Mouse (Mus musculus) megakaryocyte progenitor cell, adult 5-6 weeks (primary cell): ENCODE data around the gene Depdc5. TPM values are rescaled to one million over a fixed set of nuclear protein-coding genes. Genes with fewer than 3 reads are reported as not detected.
A peak's percentile ranks its signal among the peaks of the same experiment; 100 is the strongest.
"Not testable (repeated sequence)": the region's sequence is repeated elsewhere in the genome, so short reads cannot be mapped to it uniquely, and the experiment has no call there.

ENCODE experiments used
- ATAC-seq: replicated peaks from 2 replicates; pipeline ENCODE4 v1.8.0; 2016; ENCODE audit warnings: mild to moderate bottlenecking, moderate TSS enrichment, inconsistent platforms; ENCODE audit not compliant: poor library complexity
- total RNA-seq, 2 experiments: library from RNA; stranded (forward) in 1 of 2; stranded (reverse) in 1 of 2; fragments of 157-497, 149-512 nt in 1 of 2; fragments of 200-1000 nt in 1 of 2; gene quantifications; 2 replicates each; pipeline versions ENCODE4 v1.2.3 to v1.2.4; 2015 to 2017

The Depdc5 gene
- total RNA-seq, 2 experiments from 2014 or later = 22.0 to 28.7 TPM

- no peak for ATAC-seq
Measured at GRCm38 (mm10) chr5:33024474-33024873, 161.0 kb downstream of the Depdc5 start.

DNA sequence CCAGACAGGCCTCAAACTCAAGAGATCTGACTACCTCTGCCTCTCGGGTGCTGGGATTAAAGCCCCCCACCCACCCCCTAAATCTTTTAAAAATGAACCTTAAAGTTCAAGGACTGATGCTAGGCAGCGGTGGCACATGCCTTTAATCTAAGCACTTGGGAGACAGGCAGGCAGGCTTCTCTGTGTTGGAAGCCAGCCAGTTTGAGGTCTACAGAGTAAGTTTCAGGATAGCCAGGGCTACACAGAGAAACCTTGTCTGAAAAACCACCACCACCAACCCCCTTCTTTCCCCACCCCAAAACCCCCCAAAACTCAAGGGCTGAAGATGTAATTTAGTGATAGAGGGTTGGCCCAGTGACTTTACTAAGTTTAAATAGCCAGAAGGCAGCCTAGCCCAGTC, 165.2 kb downstream of the Depdc5 start:
- no peak for ATAC-seq

DNA sequence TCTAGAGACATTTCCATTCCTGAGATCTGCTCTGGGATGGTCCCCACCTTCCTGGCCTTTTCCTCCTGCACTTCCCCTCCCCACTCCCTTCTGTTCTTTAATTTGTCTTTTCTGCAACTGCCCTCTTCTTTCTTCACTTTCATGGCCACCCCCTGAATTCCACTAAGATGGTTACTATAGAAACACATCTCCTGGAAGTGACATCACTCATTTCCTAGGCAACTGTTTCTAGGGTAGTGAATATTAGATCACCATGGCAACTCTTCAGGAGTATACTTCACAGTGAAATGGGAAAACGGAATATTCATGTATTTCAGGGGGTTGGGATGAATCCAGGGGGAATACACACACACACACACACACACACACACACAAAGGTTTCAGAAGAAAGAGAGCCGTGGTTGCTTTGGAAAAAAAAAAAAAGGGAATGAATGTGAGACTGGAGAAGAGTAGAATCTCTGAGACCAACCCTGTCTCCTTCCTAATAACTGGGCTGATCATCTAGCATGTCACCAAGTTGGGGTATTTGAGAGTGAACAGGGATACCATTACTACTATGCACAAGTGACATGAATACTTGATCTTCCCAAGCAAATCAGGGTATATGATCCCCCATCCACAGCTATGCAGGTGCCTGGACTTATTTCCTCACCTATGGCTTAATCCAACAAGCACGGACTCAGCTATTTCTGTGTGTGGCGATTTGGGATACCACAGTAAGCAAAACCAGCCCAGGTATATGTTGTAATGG, 167.1 kb downstream of the Depdc5 start:
- no peak for ATAC-seq

- ATAC-seq = no peak
Measured at GRCm38 (mm10) chr5:33032036-33032773, 168.7 kb downstream of the Depdc5 start.

GRCm38 (mm10) chr5:33033121-33033520, 169.6 kb downstream of the Depdc5 start:
- ATAC-seq = peak; percentile 88

- not testable (repeated sequence) for ATAC-seq
Measured at GRCm38 (mm10) chr5:33033633-33034032, 170.1 kb downstream of the Depdc5 start.

DNA sequence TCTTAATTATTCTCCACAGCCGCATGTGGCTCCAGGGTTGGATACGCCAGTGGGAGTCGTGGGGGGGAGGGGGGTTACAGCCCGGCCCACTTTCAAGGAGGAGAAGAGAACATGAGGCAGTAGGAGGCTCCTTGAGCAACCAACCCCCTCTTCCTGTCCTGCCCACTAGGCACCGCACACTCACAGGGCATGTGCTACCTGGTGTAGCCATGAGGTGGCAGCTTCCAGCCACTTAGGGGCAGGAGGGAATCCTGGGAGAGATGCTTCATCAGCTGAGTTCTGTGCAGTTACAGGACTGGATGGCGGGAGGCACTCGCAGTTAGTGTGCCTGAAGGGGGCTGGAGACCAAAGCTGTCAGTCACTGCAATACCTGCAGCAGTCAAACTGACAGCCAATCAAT, 170.6 kb downstream of the Depdc5 start:
- ATAC-seq = peak; percentile 77

- ATAC-seq = no peak
Measured at GRCm38 (mm10) chr5:33034916-33035315, 171.4 kb downstream of the Depdc5 start.

- no peak for ATAC-seq
Measured at GRCm38 (mm10) chr5:33038656-33039509, 175.4 kb downstream of the Depdc5 start.

DNA sequence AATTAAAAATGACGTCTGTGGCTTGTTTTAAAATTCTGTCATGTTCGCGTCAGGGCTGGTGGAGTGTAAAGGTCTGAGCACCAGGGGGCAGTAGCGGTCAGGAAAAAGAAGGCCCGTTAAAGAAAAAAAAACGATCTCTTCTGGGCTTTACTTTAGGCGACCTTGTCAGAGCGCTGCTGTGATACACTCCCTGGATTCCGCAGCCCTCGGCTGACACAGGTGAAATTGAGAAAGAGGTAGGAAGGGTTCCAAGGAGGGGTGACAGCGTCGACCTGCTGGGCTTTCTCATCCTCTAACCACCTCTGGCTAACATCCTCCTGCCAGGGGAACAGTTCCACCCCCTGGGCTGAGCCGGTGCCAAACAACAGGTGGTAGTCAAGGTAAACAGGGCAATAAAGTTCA, 176.0 kb downstream of the Depdc5 start:
- ATAC-seq = peak; percentile 95

DNA sequence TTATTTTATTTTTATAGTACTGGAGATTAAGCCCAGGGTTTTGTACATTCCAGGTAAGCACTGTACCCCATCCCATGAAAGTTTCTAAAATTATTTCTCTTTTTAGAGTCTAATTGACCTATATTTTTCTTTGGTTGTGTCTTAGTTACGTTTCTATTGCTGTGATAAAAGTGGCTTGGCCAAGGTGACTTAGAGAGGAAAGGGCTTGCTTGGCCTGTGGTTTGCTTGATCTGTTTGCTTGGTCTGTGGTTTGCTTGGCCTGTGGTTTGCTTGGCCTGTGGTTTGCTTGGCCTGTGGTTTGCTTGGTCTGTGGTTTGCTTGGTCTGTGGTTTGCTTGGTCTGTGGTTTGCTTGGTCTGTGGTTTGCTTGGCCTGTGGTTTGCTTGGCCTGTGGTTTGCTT, 177.2 kb downstream of the Depdc5 start:
- ATAC-seq = not testable (repeated sequence)

DNA sequence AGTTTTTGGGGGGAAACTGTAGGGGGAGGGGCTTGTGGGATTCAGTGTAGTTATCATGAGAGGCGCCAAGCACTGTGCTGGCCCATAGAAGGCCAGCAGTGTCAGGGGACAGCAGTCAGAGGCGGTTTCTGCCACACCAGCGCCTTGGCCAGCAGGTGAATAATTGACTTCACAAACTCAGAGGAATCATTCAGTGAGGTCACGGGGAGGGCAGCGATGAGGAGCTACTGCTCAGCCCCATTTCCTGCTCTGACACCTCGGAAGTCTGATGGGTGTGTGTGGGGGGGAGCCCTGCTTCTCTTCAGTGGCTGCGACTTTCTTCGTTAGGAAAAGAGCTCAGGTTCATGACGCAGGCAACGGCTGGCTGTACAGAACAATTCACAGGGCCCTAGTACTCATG, 179.9 kb downstream of the Depdc5 start:
- ATAC-seq = no peak

Other genes with a start within 250 kb of the Depdc5 start
- 32.3 and 33.8 TPM in 2 replicates for gene Pisd, start 78.1 kb upstream of the Depdc5 start, total RNA-seq (2015)
- gene Pisd, start 78.1 kb upstream of the Depdc5 start, total RNA-seq (2017) = 34.5 and 38.9 TPM in 2 replicates
- not detected in 2 replicates for gene Gm20671, start 36.6 kb upstream of the Depdc5 start, total RNA-seq (2015)
- 3.9 and 6.6 TPM in 2 replicates for gene Gm20671, start 36.6 kb upstream of the Depdc5 start, total RNA-seq (2017)
- gene Prr14l, start 9.4 kb upstream of the Depdc5 start, total RNA-seq (2015) = 34.6 and 37.6 TPM in 2 replicates
- 27.4 and 31.9 TPM in 2 replicates for gene Prr14l, start 9.4 kb upstream of the Depdc5 start, total RNA-seq (2017)
- gene Ywhah, start 155.1 kb downstream of the Depdc5 start, total RNA-seq (2015) = 340 and 391 TPM in 2 replicates
- 138 and 149 TPM in 2 replicates for gene Ywhah, start 155.1 kb downstream of the Depdc5 start, total RNA-seq (2017)
- not detected in 2 replicates for gene Slc5a1, start 240.5 kb downstream of the Depdc5 start, total RNA-seq (2015)
- gene Slc5a1, start 240.5 kb downstream of the Depdc5 start, total RNA-seq (2017) = not detected in 2 replicates